Mouse (Mus musculus) CH12.LX (cell line): ENCODE measurements at regions not wholly inside any gene's neighbourhood (a gene's known extent, or its start where the extent isn't known, plus 50 kb on each side); places are given as distances from the start of the nearest gene placed in this dataset.

ENCODE experiments used
- CTCF ChIP-seq, 2 experiments: IDR thresholded peaks in 1 of 2; conservative IDR thresholded peaks in 1 of 2; 2 replicates each; pipeline ENCODE4 v1.5.1; 2011 to 2012; ENCODE audit warnings: low read depth in 2 of 2, low read length in 2 of 2, improper control_type of control experiment in 1 of 2, inconsistent platforms in 1 of 2, mild to moderate bottlenecking in 1 of 2, moderate library complexity in 1 of 2
- JUN ChIP-seq: IDR thresholded peaks from 2 replicates; pipeline ENCODE4 v1.6.1; 2011; ENCODE audit warnings: low read depth, mild to moderate bottlenecking, low read length, improper control_type of control experiment, moderate library complexity; ENCODE audit not compliant: insufficient read depth
- MAFK ChIP-seq: IDR thresholded peaks from 2 replicates; pipeline ENCODE4 v1.6.1; 2011; ENCODE audit warnings: low read length, improper control_type of control experiment; ENCODE audit not compliant: insufficient replicate concordance
- MAX ChIP-seq: IDR thresholded peaks from 2 replicates; pipeline ENCODE4 v1.6.1; 2011; ENCODE audit warnings: low read length, improper control_type of control experiment
- POLR2A ChIP-seq: IDR thresholded peaks from 2 replicates; pipeline ENCODE4 v1.6.1; 2011; ENCODE audit warnings: low read depth, mild to moderate bottlenecking, improper control_type of control experiment, low read length
- POLR2AphosphoS2 ChIP-seq: IDR thresholded peaks from 2 replicates; pipeline ENCODE4 v1.6.1; 2011; ENCODE audit warnings: low read depth, low read length, improper control_type of control experiment
- RAD21 ChIP-seq: IDR thresholded peaks from 2 replicates; pipeline ENCODE4 v1.6.1; 2011; ENCODE audit warnings: low read depth, mild to moderate bottlenecking, low read length, improper control_type of control experiment, moderate library complexity
- TCF12 ChIP-seq: IDR thresholded peaks from 2 replicates; pipeline ENCODE4 v1.6.1; 2014; ENCODE audit warnings: low read depth, mild to moderate bottlenecking, inconsistent platforms, low read length, improper control_type of control experiment
- USF1 ChIP-seq: IDR thresholded peaks from 2 replicates; pipeline ENCODE4 v1.6.1; 2014; ENCODE audit warnings: low read depth, mild to moderate bottlenecking, inconsistent platforms, low read length, improper control_type of control experiment
- ZC3H11A ChIP-seq: IDR thresholded peaks from 2 replicates; pipeline ENCODE4 v1.6.1; 2012; ENCODE audit warnings: low read depth, mild to moderate bottlenecking, inconsistent platforms, low read length, improper control_type of control experiment

DNA sequence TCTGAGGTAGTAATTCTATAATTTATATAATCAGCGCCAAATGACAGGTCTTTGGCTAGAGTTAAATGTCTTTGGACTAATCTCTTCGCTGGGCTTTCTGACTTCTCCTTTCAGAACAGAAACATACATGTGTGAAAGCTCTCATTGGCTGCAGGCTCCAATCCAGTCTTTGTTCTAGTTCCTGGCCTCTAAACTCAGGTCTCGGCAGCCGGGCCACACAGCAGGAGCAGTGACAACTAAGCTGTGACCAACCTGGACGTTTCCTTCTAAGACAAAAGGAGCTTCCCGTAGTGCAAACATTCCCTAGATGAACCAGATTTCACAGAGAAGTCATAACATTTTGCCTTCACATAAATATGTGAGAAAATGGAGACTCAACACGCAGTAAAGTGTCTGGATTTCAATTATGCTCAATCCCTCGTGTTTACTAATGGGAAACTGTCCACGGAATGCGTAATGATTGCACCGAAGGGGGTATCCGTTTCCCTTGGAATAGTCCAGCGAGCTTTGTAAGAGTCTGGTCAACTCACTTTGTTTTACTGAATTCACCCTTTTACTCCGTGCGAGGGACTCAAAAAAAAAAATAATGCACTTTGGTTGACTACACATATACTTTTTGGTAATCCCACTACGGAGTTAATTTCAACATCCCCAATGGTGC, 216.4 kb downstream of the Mreg start:
- TF ChIP-seq MAX (no peak), CTCF (conservative IDR thresholded peaks at IDR 0.05 in 1 of 2, IDR thresholded peaks at IDR 0.05 in 1 of 2; ENCODE audit: low read depth in 2 of 2, low read length in 2 of 2) (no peak), TCF12 (no peak), POLR2A (no peak), ZC3H11A (no peak), POLR2AphosphoS2 (no peak), JUN (no peak), RAD21 (no peak), MAFK (no peak), USF1 (no peak)
